ENCODE assay signal across 26 mouse cellular contexts in genomic region chr12:12333526-12334310, GRCm38 (mm10).
DNase-seq lines count a peak whose midpoint lies in the region; ATAC-seq lines count a peak whose summit lies in the region.
"Had no signal": no experiment of that assay in that cellular context is flagged by ENCODE, and none has a peak within 500 bp of the region (broad histone marks: within the 10 kb centered on the region; RNA-seq: fewer than 3 reads in every experiment).

No protein-coding gene starts in this region.

- H3K9ac ChIP-seq in lung, embryonic 15.5 days: no peak overlapping the region
- H3K9ac ChIP-seq in midbrain, embryonic 11.5 days (ENCODE audit: low read length): no peak overlapping the region
- no peak overlapping the region for H3K9ac ChIP-seq in midbrain, embryonic 15.5 days
- H3K9ac ChIP-seq: embryonic facial prominence, embryonic 12.5 days; embryonic facial prominence, embryonic 15.5 days; forebrain, postnatal 0 days; hindbrain, embryonic 13.5 days had no signal

- no peak for ATAC-seq in lung, embryonic 15.5 days (ENCODE audit: borderline replicate concordance, extremely low read depth, low FRiP score, low TSS enrichment)
- no peak for ATAC-seq in midbrain, embryonic 11.5 days (ENCODE audit: low FRiP score)
- no peak for ATAC-seq in midbrain, embryonic 15.5 days (replicated peaks)
- ATAC-seq: forebrain, embryonic 14.5 days; hindbrain, embryonic 16.5 days; Patski had no signal

- H3K27ac ChIP-seq in heart, embryonic 10.5 days: no peak overlapping the region
- peak overlapping the region; percentile 24; the same call in 1 of the 2 replicates for H3K27ac ChIP-seq in lung, embryonic 15.5 days
- H3K27ac ChIP-seq in midbrain, embryonic 11.5 days (ENCODE audit: low read depth, low read length): no peak overlapping the region
- no peak overlapping the region for H3K27ac ChIP-seq in midbrain, embryonic 15.5 days
- H3K27ac ChIP-seq: embryonic facial prominence, embryonic 12.5 days; embryonic facial prominence, embryonic 15.5 days; gastrocnemius, adult 2 months; hindbrain, embryonic 10.5 days; hindbrain, embryonic 13.5 days had no signal

- H3K4me3 ChIP-seq in heart, embryonic 10.5 days: no peak overlapping the region
- H3K4me3 ChIP-seq in lung, embryonic 15.5 days: no peak overlapping the region
- no peak overlapping the region for H3K4me3 ChIP-seq in midbrain, embryonic 11.5 days (ENCODE audit: low read depth, low read length)
- no peak overlapping the region for H3K4me3 ChIP-seq in midbrain, embryonic 15.5 days
- H3K4me3 ChIP-seq: embryonic facial prominence, embryonic 12.5 days; embryonic facial prominence, embryonic 15.5 days; gastrocnemius, adult 2 months; hindbrain, embryonic 10.5 days; hindbrain, embryonic 13.5 days had no signal

- no peak overlapping the region for H3K4me2 ChIP-seq in lung, embryonic 15.5 days
- no peak overlapping the region for H3K4me2 ChIP-seq in midbrain, embryonic 11.5 days
- H3K4me2 ChIP-seq in midbrain, embryonic 15.5 days: no peak overlapping the region
- H3K4me2 ChIP-seq: embryonic facial prominence, embryonic 12.5 days; embryonic facial prominence, embryonic 15.5 days; hindbrain, embryonic 13.5 days had no signal

- H3K4me1 ChIP-seq in heart, embryonic 10.5 days: no peaks in the 10 kb centered on the region
- H3K4me1 ChIP-seq in lung, embryonic 15.5 days: no peaks in the 10 kb centered on the region
- H3K4me1 ChIP-seq in midbrain, embryonic 11.5 days (ENCODE audit: control insufficient read depth, insufficient read depth, low read length): no peaks in the 10 kb centered on the region
- no peaks in the 10 kb centered on the region for H3K4me1 ChIP-seq in midbrain, embryonic 15.5 days
- H3K4me1 ChIP-seq: embryonic facial prominence, embryonic 12.5 days; embryonic facial prominence, embryonic 15.5 days; hindbrain, embryonic 10.5 days; hindbrain, embryonic 13.5 days had no signal

- peaks cover 3% of the 10 kb centered on the region; the same call in 1 of the 2 replicates for H3K36me3 ChIP-seq in heart, embryonic 10.5 days
- H3K36me3 ChIP-seq in lung, embryonic 15.5 days: no peaks in the 10 kb centered on the region
- no peaks in the 10 kb centered on the region for H3K36me3 ChIP-seq in midbrain, embryonic 11.5 days (ENCODE audit: control insufficient read depth, insufficient read depth, low read length)
- no peaks in the 10 kb centered on the region for H3K36me3 ChIP-seq in midbrain, embryonic 15.5 days (replicated peaks)
- H3K36me3 ChIP-seq: embryonic facial prominence, embryonic 12.5 days; embryonic facial prominence, embryonic 15.5 days; G1E; hindbrain, embryonic 10.5 days; hindbrain, embryonic 13.5 days had no signal

- DNase-seq in heart, embryonic 10.5 days (ENCODE audit: low spot score): peak; percentile 55
- no peak for DNase-seq in heart, postnatal 25 days (ENCODE audit: low spot score)
- no peak for DNase-seq in lung, postnatal 14 days
- peak; percentile 62 for DNase-seq in midbrain, embryonic 11.5 days (ENCODE audit: low spot score, missing footprints)
- DNase-seq in kidney, postnatal 4 days: no peak
- DNase-seq: adrenal gland, adult 2 months; adrenal gland, postnatal 14 days; B cell, adult 2 months; cerebellum, adult 11 months; cerebellum, adult 2 months; cerebellum, adult 9-11 months; forebrain, postnatal 0 days; gastrocnemius, adult 2 months; gastrocnemius, postnatal 14 days; heart, postnatal 36 days had no signal

- intact Hi-C loops in heart, postnatal 25 days (cut with DNase I): no loop called here

- 87% methylated on average over 11 of the region's 11 CpGs for whole genome bisulfite sequencing in heart, embryonic 10.5 days
- WGBS in lung, embryonic 15.5 days: 93% methylated on average over 11 of the region's 11 CpGs
- 92% methylated on average over 11 of the region's 11 CpGs for WGBS in midbrain, embryonic 11.5 days
- WGBS in midbrain, embryonic 15.5 days: 91% methylated on average over 11 of the region's 11 CpGs

- H3K9me3 ChIP-seq in heart, embryonic 10.5 days: no peaks in the 10 kb centered on the region
- no peaks in the 10 kb centered on the region for H3K9me3 ChIP-seq in lung, embryonic 15.5 days
- H3K9me3 ChIP-seq in midbrain, embryonic 11.5 days (ENCODE audit: control insufficient read depth, low read length): no peaks in the 10 kb centered on the region
- H3K9me3 ChIP-seq in midbrain, embryonic 15.5 days: no peaks in the 10 kb centered on the region
- H3K9me3 ChIP-seq: embryonic facial prominence, embryonic 12.5 days; embryonic facial prominence, embryonic 15.5 days; hindbrain, embryonic 10.5 days; hindbrain, embryonic 13.5 days had no signal

- no peaks in the 10 kb centered on the region for H3K27me3 ChIP-seq in heart, embryonic 10.5 days (ENCODE audit: insufficient read depth, poor library complexity, severe bottlenecking)
- no peaks in the 10 kb centered on the region for H3K27me3 ChIP-seq in lung, embryonic 15.5 days
- H3K27me3 ChIP-seq in midbrain, embryonic 11.5 days (ENCODE audit: control insufficient read depth, insufficient read depth, low read length): no peaks in the 10 kb centered on the region
- no peaks in the 10 kb centered on the region for H3K27me3 ChIP-seq in midbrain, embryonic 15.5 days (replicated peaks)
- H3K27me3 ChIP-seq: CH12.LX; embryonic facial prominence, embryonic 12.5 days; embryonic facial prominence, embryonic 15.5 days; hindbrain, embryonic 13.5 days; Patski had no signal

Comparison
In these comparisons a context has a peak if more than half of its experiments do, and no peak if none do; other contexts are left out.
1. DNase-seq: peak in heart, embryonic 10.5 days (single experiment) and midbrain, embryonic 11.5 days (single experiment); none in heart, postnatal 25 days (single experiment), lung, postnatal 14 days (single experiment) and kidney, postnatal 4 days (0 of 2).